Mouse (Mus musculus) myocyte (in vitro differentiated cells): Measurements from ENCODE around the gene Pih1d2. TPM values are rescaled to one million over a fixed set of nuclear protein-coding genes. Genes with fewer than 3 reads are reported as not detected.

Source experiments
- H3K27me3 ChIP-seq: one replicate; pipeline ENCODE4 v1.6.1; 2011; ENCODE audit not compliant: control insufficient read depth, insufficient read depth, insufficient read length
- H3K36me3 ChIP-seq: one replicate; pipeline ENCODE4 v1.6.1; 2011; ENCODE audit not compliant: control insufficient read depth, insufficient read depth
- H3K4me2 ChIP-seq: one replicate; pipeline ENCODE4 v1.6.1; 2011; ENCODE audit warnings: low read depth, control low read depth
- H3K4me3 ChIP-seq: one replicate; pipeline ENCODE4 v1.5.1; 2011; ENCODE audit warnings: mild to moderate bottlenecking, control low read depth, moderate library complexity
- H3K79me2 ChIP-seq: one replicate; pipeline ENCODE4 v1.6.1; 2011; ENCODE audit not compliant: control insufficient read depth, insufficient read depth
- H3ac ChIP-seq: one replicate; pipeline ENCODE4 v1.6.1; 2011; ENCODE audit not compliant: control insufficient read depth, insufficient read length
- CEBPB ChIP-seq: IDR thresholded peaks from 2 replicates; pipeline ENCODE4 v1.6.1; 2011; ENCODE audit warnings: mild to moderate bottlenecking, moderate library complexity; ENCODE audit not compliant: poor library complexity, insufficient read depth, severe bottlenecking
- E2F4 ChIP-seq: IDR thresholded peaks from one replicate; pipeline ENCODE4 v1.6.1; 2011; ENCODE audit warnings: mild to moderate bottlenecking, control low read depth, moderate library complexity; ENCODE audit not compliant: insufficient read depth
- MAX ChIP-seq: IDR thresholded peaks from one replicate; pipeline ENCODE4 v1.6.1; 2011; ENCODE audit warnings: low read depth, mild to moderate bottlenecking, control low read depth
- MYOD1 ChIP-seq, 3 experiments: IDR thresholded peaks; one replicate each; pipeline ENCODE4 v1.6.1; 2011; ENCODE audit warnings: control low read depth in 2 of 3, low read depth in 2 of 3, mild to moderate bottlenecking in 2 of 3, moderate library complexity in 1 of 3; ENCODE audit not compliant: insufficient read length in 2 of 3, control insufficient read depth in 1 of 3
- MYOG ChIP-seq, 3 experiments: IDR thresholded peaks; one replicate each; pipeline ENCODE4 v1.6.1; 2011; ENCODE audit warnings: control low read depth in 2 of 3, low read depth in 2 of 3, mild to moderate bottlenecking in 2 of 3; ENCODE audit not compliant: insufficient read length in 2 of 3, control insufficient read depth in 1 of 3, insufficient read depth in 1 of 3
- POLR2A ChIP-seq: IDR thresholded peaks from one replicate; pipeline ENCODE4 v1.6.1; 2011; ENCODE audit warnings: low read depth, mild to moderate bottlenecking, control low read depth, moderate library complexity; ENCODE audit not compliant: insufficient read length
- POLR2AphosphoS2 ChIP-seq: IDR thresholded peaks from one replicate; pipeline ENCODE4 v1.6.1; 2011; ENCODE audit warnings: low read depth, control low read depth; ENCODE audit not compliant: insufficient read length
- REST ChIP-seq: IDR thresholded peaks from one replicate; pipeline ENCODE4 v1.6.1; 2011; ENCODE audit warnings: mild to moderate bottlenecking, control low read depth, moderate library complexity; ENCODE audit not compliant: insufficient read depth, insufficient read length
- SRF ChIP-seq: IDR thresholded peaks from one replicate; pipeline ENCODE4 v1.6.1; 2011; ENCODE audit warnings: low read depth; ENCODE audit not compliant: control insufficient read depth, insufficient read length
- TCF12 ChIP-seq: IDR thresholded peaks from one replicate; pipeline ENCODE4 v1.6.1; 2011; ENCODE audit warnings: mild to moderate bottlenecking, control low read depth; ENCODE audit not compliant: poor library complexity, insufficient read depth, severe bottlenecking
- TCF3 ChIP-seq: IDR thresholded peaks from one replicate; pipeline ENCODE4 v1.6.1; 2011; ENCODE audit warnings: low read depth, control low read depth; ENCODE audit not compliant: insufficient read length
- USF1 ChIP-seq: IDR thresholded peaks from one replicate; pipeline ENCODE4 v1.6.1; 2011; ENCODE audit warnings: low read depth, mild to moderate bottlenecking, control low read depth, moderate library complexity
- polyA plus RNA-seq: library from polyadenylated mRNA; unstranded; fragments of >200 nt; fragmentation: generic; extraction: Trizol; gene quantifications from one replicate; pipeline ENCODE4 v1.2.1, GENCODE M21; 2012; ENCODE audit warnings: missing spikeins

Gene Pih1d2
- polyA plus RNA-seq, 1 experiment = 2.2 TPM

DNA sequence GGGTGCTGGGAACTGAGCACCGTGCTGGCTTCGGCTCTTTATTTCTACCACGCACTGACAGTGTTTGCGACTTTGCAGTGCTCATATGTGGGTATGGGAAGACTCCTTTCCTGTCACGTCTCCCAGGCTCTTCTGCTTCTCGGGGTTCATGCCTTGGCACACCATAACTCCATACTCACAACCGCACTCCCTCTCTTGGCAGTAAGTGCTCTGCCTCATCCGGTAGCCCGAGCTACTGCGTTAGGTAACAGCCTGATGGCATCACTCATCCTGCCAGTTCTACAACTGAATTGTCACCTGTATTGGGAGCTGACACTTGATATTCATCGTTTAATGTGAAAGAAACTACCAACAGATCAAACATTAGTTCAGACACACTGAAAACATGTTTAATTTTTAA is 17.1 kb downstream of the Pih1d2 start:
- Histone ChIP-seq H3ac (no peak overlapping the region), H3K4me2 (no peak overlapping the region), H3K79me2 (no peaks in the 10 kb centered on the region), H3K27me3 (no peaks in the 10 kb centered on the region), H3K36me3 (peaks cover 14% of the 10 kb centered on the region), H3K4me3 (no peak overlapping the region)
- TF ChIP-seq CEBPB (no peak), MYOD1 (IDR thresholded peaks at IDR 0.05; ENCODE audit: control insufficient read depth in 1 of 3, insufficient read length in 2 of 3, low read depth in 2 of 3) (no peak), POLR2AphosphoS2 (no peak), TCF3 (no peak), TCF12 (no peak), MYOG (IDR thresholded peaks at IDR 0.05; ENCODE audit: control insufficient read depth in 1 of 3, insufficient read depth in 1 of 3, insufficient read length in 2 of 3, low read depth in 2 of 3) (no peak), REST (no peak), USF1 (no peak), POLR2A (no peak), MAX (no peak), E2F4 (no peak), SRF (no peak)

DNA sequence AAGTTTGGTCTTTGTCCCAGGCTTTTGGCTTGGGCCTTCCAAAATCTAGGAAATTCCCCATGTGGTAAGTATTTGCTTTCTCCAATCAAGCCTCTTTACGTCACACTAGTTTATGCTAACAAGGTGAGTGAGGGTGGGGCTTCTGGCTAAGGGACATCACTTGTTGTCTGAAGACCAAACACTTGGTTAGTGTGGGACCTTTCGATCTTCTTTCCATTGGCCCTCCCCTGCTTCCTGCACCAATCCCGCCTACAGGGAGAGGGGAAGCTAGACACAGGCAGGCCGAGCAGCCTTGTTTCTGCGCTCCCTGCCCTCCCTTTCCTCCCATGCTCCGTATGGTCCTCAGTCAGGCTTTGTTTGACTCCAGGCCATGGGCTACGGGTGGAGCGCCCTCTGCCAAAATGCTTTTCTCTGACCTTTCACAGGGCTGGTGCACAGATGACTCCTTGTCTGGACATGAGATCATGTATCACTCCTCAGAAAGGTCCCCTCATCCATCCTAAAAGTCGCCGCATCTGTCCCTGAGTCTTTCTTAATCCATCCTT is 29.8 kb downstream of the Pih1d2 start:
- Histone ChIP-seq H3K27me3 (no peaks in the 10 kb centered on the region), H3ac (no peak overlapping the region), H3K36me3 (peaks cover 39% of the 10 kb centered on the region), H3K79me2 (no peaks in the 10 kb centered on the region), H3K4me3 (no peak overlapping the region), H3K4me2 (no peak overlapping the region)
- TF ChIP-seq E2F4 (no peak), MYOD1 (IDR thresholded peaks at IDR 0.05; ENCODE audit: control insufficient read depth in 1 of 3, insufficient read length in 2 of 3, low read depth in 2 of 3) (no peak), TCF12 (no peak), USF1 (no peak), POLR2AphosphoS2 (no peak), REST (no peak), POLR2A (no peak), SRF (no peak)

GRCm38 (mm10) chr9:50650503-50650902 is 33.4 kb downstream of the Pih1d2 start:
- peaks cover 41% of the 10 kb centered on the region for H3K36me3 ChIP-seq
- TF ChIP-seq MYOG (IDR thresholded peaks at IDR 0.05; ENCODE audit: control insufficient read depth in 1 of 3, insufficient read depth in 1 of 3, insufficient read length in 2 of 3, low read depth in 2 of 3) (no peak), TCF12 (no peak), TCF3 (no peak), POLR2AphosphoS2 (no peak), POLR2A (no peak), MYOD1 (IDR thresholded peaks at IDR 0.05; ENCODE audit: control insufficient read depth in 1 of 3, insufficient read length in 2 of 3, low read depth in 2 of 3) (no peak)
- H3K27me3 ChIP-seq = no peaks in the 10 kb centered on the region
- H3K79me2 ChIP-seq = no peaks in the 10 kb centered on the region
- no peak overlapping the region for H3ac ChIP-seq
- no peak overlapping the region for H3K4me3 ChIP-seq
- no peak overlapping the region for H3K4me2 ChIP-seq

DNA sequence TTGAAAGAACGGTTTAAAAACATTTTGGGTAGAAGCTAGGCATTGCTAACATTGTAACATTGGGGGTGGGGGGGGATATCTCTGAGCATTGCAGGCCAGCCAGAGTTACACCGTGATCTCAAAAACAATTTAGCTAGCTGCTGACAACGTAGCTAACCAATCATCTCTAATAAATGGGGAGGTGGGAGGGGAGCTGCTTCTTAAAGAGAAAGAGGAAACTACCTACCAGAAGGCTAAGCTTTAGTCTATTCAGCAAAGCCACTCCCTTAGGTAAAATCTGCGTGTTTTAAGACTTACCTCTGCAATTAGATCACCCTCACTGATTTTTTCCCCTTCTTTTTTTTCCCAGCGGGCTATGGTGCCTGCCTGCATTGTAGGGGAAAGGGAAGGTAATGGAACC is 41.3 kb downstream of the Pih1d2 start:
- peak overlapping the region; percentile 76 for H3K4me3 ChIP-seq
- no peak for TF ChIP-seq CEBPB
- no peak for TF ChIP-seq USF1
- no peak for TF ChIP-seq MAX
- TF ChIP-seq POLR2A = no peak
- TF ChIP-seq MYOG (IDR thresholded peaks at IDR 0.05; ENCODE audit: control insufficient read depth in 1 of 3, insufficient read depth in 1 of 3, insufficient read length in 2 of 3, low read depth in 2 of 3) = no peak
- TF ChIP-seq TCF3 = no peak
- TF ChIP-seq POLR2AphosphoS2 = no peak
- TF ChIP-seq MYOD1 (IDR thresholded peaks at IDR 0.05; ENCODE audit: control insufficient read depth in 1 of 3, insufficient read length in 2 of 3, low read depth in 2 of 3) = no peak
- peaks cover 9% of the 10 kb centered on the region for H3K79me2 ChIP-seq
- peak overlapping the region; percentile 70 for H3K4me2 ChIP-seq
- H3K27me3 ChIP-seq = no peaks in the 10 kb centered on the region
- peaks cover 7% of the 10 kb centered on the region for H3K36me3 ChIP-seq
- H3ac ChIP-seq = peak overlapping the region; percentile 85

DNA sequence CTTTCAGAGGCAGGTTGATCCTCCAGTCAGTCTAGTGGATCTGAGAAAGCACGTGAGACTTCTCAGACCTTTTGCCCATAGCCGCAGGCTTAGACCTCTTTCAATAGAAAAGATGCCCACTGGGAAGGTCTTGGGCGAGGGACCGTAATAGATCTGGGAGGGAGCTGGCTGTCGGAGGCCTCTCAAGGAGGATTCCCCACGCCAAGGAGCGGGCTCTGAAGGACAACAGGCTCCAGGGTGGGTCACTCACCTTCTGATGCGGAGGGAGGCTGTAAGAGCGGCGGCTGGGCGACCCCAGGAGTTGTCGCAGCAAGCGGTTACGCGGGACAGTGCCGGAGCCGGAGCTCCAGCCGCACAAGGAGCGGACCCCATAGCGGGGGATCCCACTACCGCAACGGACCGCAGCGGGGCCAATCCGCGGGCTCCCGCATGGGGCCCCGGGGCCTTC is 41.8 kb downstream of the Pih1d2 start:
- peaks cover 7% of the 10 kb centered on the region for H3K36me3 ChIP-seq
- peak overlapping the region; percentile 85 for H3ac ChIP-seq
- peaks cover 9% of the 10 kb centered on the region for H3K79me2 ChIP-seq
- H3K4me3 ChIP-seq = peak overlapping the region; percentile 76
- no peaks in the 10 kb centered on the region for H3K27me3 ChIP-seq
- H3K4me2 ChIP-seq = peak overlapping the region; percentile 70
- TF ChIP-seq TCF12 (no peak), REST (no peak), CEBPB (no peak)
